Mouse (Mus musculus) A20 (cell line): ENCODE data around the gene Pde4d.

ENCODE experiments used
- DNase-seq: peaks from one replicate; pipeline ENCODE4 v3.0.0-alpha.2; 2011; ENCODE audit warnings: low read depth, low spot score

Pde4d gene

GRCm38 (mm10) chr13:109651790-109652605 is 1202.2 kb downstream of the Pde4d start:
- no peak for DNase-seq

GRCm38 (mm10) chr13:109652631-109653030 is 1202.9 kb downstream of the Pde4d start:
- DNase-seq: no peak

GRCm38 (mm10) chr13:109655390-109655789 is 1205.6 kb downstream of the Pde4d start:
- DNase-seq: no peak

- no peak for DNase-seq
These were observed 1209.4 kb downstream of the Pde4d start for GRCm38 (mm10) chr13:109659103-109659502.

GRCm38 (mm10) chr13:109661345-109661744 is 1211.6 kb downstream of the Pde4d start:
- DNase-seq: no peak

GRCm38 (mm10) chr13:109662099-109662498 is 1212.4 kb downstream of the Pde4d start:
- no peak for DNase-seq

- DNase-seq: no peak
These were observed 1213.0 kb downstream of the Pde4d start for GRCm38 (mm10) chr13:109662731-109663130.

GRCm38 (mm10) chr13:109664956-109665802 is 1215.4 kb downstream of the Pde4d start:
- DNase-seq: no peak

- no peak for DNase-seq
These were observed 1216.2 kb downstream of the Pde4d start for GRCm38 (mm10) chr13:109665803-109666403.

GRCm38 (mm10) chr13:109669965-109670364 is 1220.2 kb downstream of the Pde4d start:
- DNase-seq: no peak

GRCm38 (mm10) chr13:109671589-109672347 is 1222.0 kb downstream of the Pde4d start:
- no peak for DNase-seq

- DNase-seq: no peak
These were observed 1227.3 kb downstream of the Pde4d start for GRCm38 (mm10) chr13:109677047-109677446.

GRCm38 (mm10) chr13:109677617-109678016 is 1227.9 kb downstream of the Pde4d start:
- DNase-seq: no peak

GRCm38 (mm10) chr13:109678991-109679390 is 1229.2 kb downstream of the Pde4d start:
- DNase-seq: no peak

- DNase-seq: no peak
These were observed 1230.5 kb downstream of the Pde4d start for GRCm38 (mm10) chr13:109680229-109680628.

- DNase-seq: no peak
These were observed 1232.0 kb downstream of the Pde4d start for GRCm38 (mm10) chr13:109681699-109682293.

GRCm38 (mm10) chr13:109683001-109683400 is 1233.3 kb downstream of the Pde4d start:
- DNase-seq: no peak

- no peak for DNase-seq
These were observed 1235.2 kb downstream of the Pde4d start for GRCm38 (mm10) chr13:109684985-109685295.

GRCm38 (mm10) chr13:109685296-109686115 is 1235.8 kb downstream of the Pde4d start:
- no peak for DNase-seq

GRCm38 (mm10) chr13:109686116-109686876 is 1236.5 kb downstream of the Pde4d start:
- DNase-seq: no peak
